Mouse (Mus musculus) neural tube, embryonic 13.5 days (tissue): ENCODE measurements around the gene Hdac4. TPM values are rescaled to one million over a fixed set of nuclear protein-coding genes. Genes with fewer than 3 reads are reported as not detected.

Source experiments
- ATAC-seq: fragments of 200-750 bp; cut with Nextera tagmentation; 2 replicates; pipeline ENCODE4 v1.8.0; 2017; ENCODE audit warnings: low read depth, mild to moderate bottlenecking, moderate TSS enrichment, moderate library complexity
- H3K27ac ChIP-seq: fragments of 300-500 bp; sonication (generic); replicated peaks from 2 replicates; pipeline ENCODE4 v1.5.1; 2015; ENCODE audit warnings: moderate library complexity, mild to moderate bottlenecking, inconsistent platforms
- H3K27me3 ChIP-seq: fragments of 300-500 bp; sonication (generic); 2 replicates; pipeline ENCODE4 v1.6.1; 2015; ENCODE audit warnings: mild to moderate bottlenecking, inconsistent platforms
- H3K36me3 ChIP-seq: fragments of 300-500 bp; sonication (generic); 2 replicates; pipeline ENCODE4 v1.6.1; 2015; ENCODE audit warnings: mild to moderate bottlenecking, inconsistent platforms
- H3K4me1 ChIP-seq: fragments of 300-500 bp; sonication (generic); replicated peaks from 2 replicates; pipeline ENCODE4 v1.6.1; 2015; ENCODE audit warnings: inconsistent platforms
- H3K4me2 ChIP-seq: fragments of 300-500 bp; sonication (generic); 2 replicates; pipeline ENCODE4 v1.6.1; 2015; ENCODE audit warnings: inconsistent platforms, mild to moderate bottlenecking, moderate library complexity
- H3K4me3 ChIP-seq: fragments of 300-500 bp; sonication (generic); 2 replicates; pipeline ENCODE4 v1.5.1; 2015; ENCODE audit warnings: mild to moderate bottlenecking, inconsistent platforms
- H3K9ac ChIP-seq: fragments of 300-500 bp; sonication (generic); 2 replicates; pipeline ENCODE4 v1.6.1; 2015; ENCODE audit warnings: moderate library complexity, mild to moderate bottlenecking, inconsistent platforms
- H3K9me3 ChIP-seq: fragments of 300-500 bp; sonication (generic); 2 replicates; pipeline ENCODE4 v1.6.1; 2016; ENCODE audit warnings: inconsistent platforms
- WGBS: fragments of 180-500 bp; shearing (Covaris S2); methylation state at CpG from one replicate; pipeline ENCODE4 v1.1.7; 2015; 5-methylcytosine and 5-hydroxymethylcytosine counted together
- polyA plus RNA-seq: library from polyadenylated mRNA; unstranded; fragments of >200 nt; fragmentation: Nextera tagmentation; extraction: Ambion mirVana; gene quantifications from 2 replicates; pipeline ENCODE4 v1.2.1, GENCODE M21; 2015

Gene Hdac4
- polyA plus RNA-seq, 1 experiment from 2014 or later, result 28.7 TPM

DNA sequence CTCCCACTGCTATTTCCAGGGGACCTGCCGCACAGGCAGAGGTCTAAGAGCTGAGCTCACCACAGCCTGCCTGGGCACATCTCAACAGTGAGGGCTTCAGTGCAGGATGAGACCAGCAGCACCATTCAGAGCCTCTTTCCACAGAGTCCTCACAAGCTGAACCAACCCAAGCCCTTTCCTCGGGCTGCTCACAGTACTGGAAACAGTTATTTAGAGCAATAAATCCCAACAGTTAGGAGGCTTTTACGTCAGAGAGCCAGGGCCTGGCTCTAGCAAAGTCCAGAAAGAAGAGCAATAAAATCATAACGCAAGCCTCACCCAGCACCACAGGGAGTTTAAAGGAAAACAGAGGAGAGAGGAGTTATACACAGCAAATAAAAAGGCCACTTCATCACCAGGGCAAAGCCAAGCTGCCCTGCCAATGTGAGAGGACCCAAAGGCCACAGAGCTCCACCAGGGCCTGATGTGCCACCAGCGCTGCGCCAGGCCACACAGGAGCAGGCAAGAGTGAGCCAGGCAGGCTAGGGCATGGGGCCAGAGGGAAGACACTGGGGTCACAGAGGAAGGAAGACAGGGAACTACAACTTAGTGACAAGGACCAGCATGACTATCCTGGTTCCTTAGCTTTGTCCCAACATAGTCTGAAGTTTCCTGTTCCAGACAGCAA is 50.5 kb downstream of the Hdac4 start:
- H3K36me3 ChIP-seq, result peaks cover 12% of the 10 kb centered on the region; the same call in 1 of the 2 replicates
- peaks cover 41% of the 10 kb centered on the region for H3K4me1 ChIP-seq
- H3K27ac ChIP-seq, result no peak overlapping the region
- WGBS, result 43% methylated on average over 6 of the region's 6 CpGs
- no peak for ATAC-seq
- no peaks in the 10 kb centered on the region for H3K9me3 ChIP-seq
- H3K9ac ChIP-seq, result no peak overlapping the region; the same call in 1 of the 2 replicates
- no peak overlapping the region for H3K4me2 ChIP-seq
- no peak overlapping the region for H3K4me3 ChIP-seq
- H3K27me3 ChIP-seq, result no peaks in the 10 kb centered on the region

DNA sequence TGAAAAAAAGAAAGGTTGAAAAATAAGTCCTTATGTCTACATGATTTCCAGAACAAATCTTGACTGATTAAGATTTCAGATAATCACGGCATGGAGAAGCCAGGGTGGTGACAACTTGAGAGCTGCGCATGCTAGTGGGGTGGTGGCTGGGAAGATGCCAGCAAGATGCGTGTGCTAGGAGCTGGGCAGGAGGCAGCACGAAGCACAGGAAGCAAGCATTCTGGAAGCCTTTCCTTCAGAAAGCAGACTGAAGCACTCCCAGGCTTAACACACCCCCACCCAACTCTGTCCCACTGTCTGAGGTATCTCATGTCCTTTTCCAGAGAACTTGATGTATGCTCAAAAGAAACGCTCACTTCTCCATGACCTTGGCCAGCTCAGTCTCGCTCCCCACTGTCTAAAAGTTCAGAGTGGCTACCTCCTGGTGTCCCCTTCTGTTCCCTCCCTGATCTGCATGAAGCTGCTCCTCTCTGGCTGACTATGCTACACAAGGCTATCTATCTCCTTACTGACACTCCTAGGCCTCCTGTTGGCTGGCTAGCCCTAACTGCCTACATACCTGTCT is 52.1 kb downstream of the Hdac4 start:
- peaks cover 41% of the 10 kb centered on the region for H3K4me1 ChIP-seq
- no peaks in the 10 kb centered on the region for H3K9me3 ChIP-seq
- H3K27me3 ChIP-seq, result no peaks in the 10 kb centered on the region
- ATAC-seq, result no peak
- no peak overlapping the region for H3K4me3 ChIP-seq
- 77% methylated on average over 6 of the region's 6 CpGs for WGBS
- no peak overlapping the region for H3K9ac ChIP-seq
- H3K4me2 ChIP-seq, result no peak overlapping the region
- no peak overlapping the region for H3K27ac ChIP-seq
- H3K36me3 ChIP-seq, result peaks cover 21% of the 10 kb centered on the region

DNA sequence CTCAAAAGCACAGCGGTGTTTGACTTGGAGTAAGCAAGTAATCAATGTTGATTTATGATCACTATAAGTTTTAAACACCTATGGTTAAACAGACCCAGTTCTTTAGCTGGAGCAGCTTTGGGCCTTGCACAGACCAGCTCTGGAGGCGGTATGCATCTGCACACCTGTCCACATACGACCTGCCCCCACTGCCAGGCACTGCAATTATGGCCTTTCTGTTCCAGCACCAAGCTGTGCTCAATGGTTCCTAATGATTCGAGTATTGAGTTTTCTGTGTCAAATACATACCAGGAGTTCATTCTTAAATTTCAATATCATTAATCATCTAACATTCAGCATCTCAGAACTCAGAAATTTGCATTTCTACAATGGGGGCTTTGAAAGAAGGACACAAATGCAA is 52.7 kb downstream of the Hdac4 start:
- no peak for ATAC-seq
- no peak overlapping the region for H3K27ac ChIP-seq
- H3K9ac ChIP-seq, result no peak overlapping the region
- no peaks in the 10 kb centered on the region for H3K27me3 ChIP-seq
- H3K36me3 ChIP-seq, result peaks cover 20% of the 10 kb centered on the region
- H3K9me3 ChIP-seq, result no peaks in the 10 kb centered on the region
- no peak overlapping the region for H3K4me2 ChIP-seq
- H3K4me3 ChIP-seq, result no peak overlapping the region
- 51% methylated on average over 4 of the region's 4 CpGs for WGBS
- H3K4me1 ChIP-seq, result peaks cover 41% of the 10 kb centered on the region

DNA sequence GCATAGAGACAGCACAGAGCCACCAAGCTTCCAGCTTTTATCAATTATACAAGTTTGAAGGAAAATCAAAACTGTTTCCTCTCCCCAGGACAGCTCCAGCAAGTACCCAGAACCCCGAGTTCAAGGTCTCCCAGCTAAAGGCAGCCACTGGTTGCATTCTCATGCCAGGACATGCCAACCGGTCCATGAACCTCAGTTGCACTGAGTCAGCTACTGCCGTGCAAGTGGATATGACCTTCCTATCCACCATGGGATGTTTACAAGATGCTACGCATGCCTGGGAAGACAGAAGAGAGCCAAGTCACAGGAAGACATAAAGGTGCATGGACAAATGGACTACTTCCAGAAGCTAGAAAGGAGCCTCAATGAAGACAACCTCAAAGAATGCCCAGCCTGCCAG is 56.5 kb downstream of the Hdac4 start:
- Histone ChIP-seq H3K36me3 (peaks cover 8% of the 10 kb centered on the region; the same call in 1 of the 2 replicates), H3K27me3 (no peaks in the 10 kb centered on the region), H3K9me3 (no peaks in the 10 kb centered on the region), H3K4me3 (no peak overlapping the region), H3K27ac (no peak overlapping the region), H3K4me2 (no peak overlapping the region), H3K4me1 (peaks cover 40% of the 10 kb centered on the region), H3K9ac (no peak overlapping the region)
- WGBS, result 93% methylated on average over 4 of the region's 4 CpGs
- no peak for ATAC-seq

DNA sequence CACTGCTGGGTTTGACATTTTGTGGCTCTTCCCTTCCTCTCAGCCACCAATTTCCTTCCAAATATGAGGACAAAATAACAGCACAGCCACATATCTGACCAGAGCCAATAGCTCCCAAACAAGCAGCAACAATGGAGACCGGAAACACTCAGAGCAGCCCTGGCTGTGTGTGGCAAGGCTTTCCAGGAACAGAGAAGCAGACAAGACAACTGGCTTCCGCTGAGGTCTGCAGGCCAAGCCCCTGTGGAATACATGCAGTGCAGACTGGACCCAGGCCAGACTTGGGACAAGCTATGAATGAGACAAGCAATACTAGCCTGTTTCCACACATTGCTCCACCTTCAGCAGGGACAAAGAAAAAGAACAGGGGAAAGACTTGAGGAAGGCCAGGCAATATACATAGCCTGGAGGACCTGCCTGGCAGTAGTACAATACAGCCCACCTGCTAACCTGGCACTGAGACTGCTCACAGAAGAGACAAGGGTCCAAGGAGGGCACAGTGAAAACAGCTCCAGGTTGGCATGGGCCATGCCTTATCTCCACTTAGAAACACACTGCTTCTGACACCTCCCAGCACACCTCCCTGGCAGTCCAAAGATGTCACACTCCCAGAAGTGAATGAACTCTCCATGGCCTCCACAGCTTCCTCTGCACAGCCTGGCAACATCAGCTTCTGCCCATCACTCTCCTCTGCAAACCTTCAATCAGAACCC is 58.2 kb downstream of the Hdac4 start:
- Histone ChIP-seq H3K27me3 (no peaks in the 10 kb centered on the region), H3K4me1 (peaks cover 26% of the 10 kb centered on the region), H3K4me3 (no peak overlapping the region), H3K9ac (no peak overlapping the region), H3K27ac (no peak overlapping the region), H3K4me2 (no peak overlapping the region), H3K9me3 (no peaks in the 10 kb centered on the region), H3K36me3 (peaks cover 8% of the 10 kb centered on the region; the same call in 1 of the 2 replicates)
- WGBS, result 81% methylated on average over 2 of the region's 2 CpGs
- ATAC-seq, result no peak

DNA sequence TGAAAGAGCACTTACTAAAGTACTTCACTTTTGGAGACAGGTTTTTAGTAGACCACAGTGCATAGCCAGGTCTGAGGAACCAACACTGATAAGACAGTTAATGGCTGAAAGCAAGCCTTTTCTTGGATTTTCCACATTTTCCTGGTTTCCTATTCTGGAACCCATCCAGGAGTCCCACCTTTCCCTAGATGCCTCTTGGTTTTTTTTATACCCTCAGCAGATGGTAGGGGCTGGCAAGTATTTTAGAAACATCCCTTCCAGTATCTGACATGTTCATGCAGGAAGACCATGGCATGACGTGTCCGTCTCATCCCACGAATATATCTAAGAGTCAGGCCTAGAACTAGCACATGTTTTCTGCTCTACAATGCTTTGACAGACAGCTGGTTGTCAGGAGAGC is 59.1 kb downstream of the Hdac4 start:
- ATAC-seq, result no peak
- Histone ChIP-seq H3K4me3 (no peak overlapping the region), H3K36me3 (peaks cover 8% of the 10 kb centered on the region; the same call in 1 of the 2 replicates), H3K27ac (no peak overlapping the region), H3K27me3 (no peaks in the 10 kb centered on the region), H3K9ac (no peak overlapping the region), H3K4me1 (peaks cover 27% of the 10 kb centered on the region), H3K9me3 (no peaks in the 10 kb centered on the region), H3K4me2 (no peak overlapping the region)
- WGBS, result 90% methylated on average over 3 of the region's 3 CpGs

DNA sequence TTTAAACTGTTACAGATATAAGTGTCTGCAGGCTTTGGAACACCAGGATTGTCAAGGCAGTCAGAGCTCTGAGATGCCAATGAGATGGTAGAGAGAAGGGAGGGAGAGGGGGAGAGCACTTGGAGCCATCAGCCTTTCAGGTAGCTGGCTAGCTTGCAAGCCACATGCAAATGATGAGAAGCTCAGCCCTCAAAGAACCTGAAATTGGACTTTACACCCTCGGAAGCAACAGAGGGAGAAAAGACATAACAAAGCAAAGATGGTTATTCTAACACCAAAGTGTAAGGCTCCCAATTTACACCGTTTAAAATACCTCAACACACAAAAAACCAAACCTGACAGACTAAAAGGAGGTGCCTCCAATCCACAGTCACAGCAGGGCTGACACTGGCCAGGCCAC is 63.3 kb downstream of the Hdac4 start:
- Histone ChIP-seq H3K27me3 (no peaks in the 10 kb centered on the region), H3K4me2 (no peak overlapping the region), H3K9ac (no peak overlapping the region), H3K4me1 (peaks cover 40% of the 10 kb centered on the region), H3K36me3 (no peaks in the 10 kb centered on the region), H3K27ac (no peak overlapping the region), H3K4me3 (no peak overlapping the region), H3K9me3 (no peaks in the 10 kb centered on the region)
- ATAC-seq, result no peak
- 57% methylated on average over 2 of the region's 2 CpGs for WGBS

DNA sequence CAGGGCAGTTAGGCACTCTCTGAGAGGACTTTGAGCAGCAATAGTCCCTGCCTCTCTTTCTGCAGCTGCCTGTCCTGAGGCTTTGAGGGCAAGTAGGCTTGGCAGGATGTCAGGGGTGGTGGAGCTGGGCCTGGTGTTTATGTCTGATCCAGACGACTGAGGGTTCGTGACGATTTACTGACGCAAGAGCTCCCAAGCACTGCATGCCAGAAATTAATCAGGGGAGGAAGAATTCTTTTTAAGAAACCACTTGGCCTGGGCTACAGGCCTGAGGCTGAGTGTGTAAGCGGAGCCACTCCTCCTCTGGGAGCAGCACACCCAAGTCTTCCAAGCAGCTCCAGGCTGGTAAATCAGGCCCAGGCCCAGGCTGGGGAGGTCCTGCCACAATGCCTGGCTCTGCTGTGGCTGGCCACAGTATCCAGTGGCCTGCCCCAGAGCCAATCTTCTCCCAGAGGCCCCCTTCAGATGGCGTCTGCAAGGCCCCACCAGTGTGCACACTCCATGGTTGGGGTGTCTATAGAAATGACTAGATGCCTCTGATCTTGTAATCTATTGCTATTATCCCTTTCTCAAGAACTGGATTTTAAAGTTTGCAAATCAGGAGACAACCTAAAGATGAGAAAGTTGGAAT is 64.9 kb downstream of the Hdac4 start:
- Histone ChIP-seq H3K4me2 (no peak overlapping the region), H3K9ac (no peak overlapping the region), H3K36me3 (no peaks in the 10 kb centered on the region), H3K4me3 (no peak overlapping the region), H3K27me3 (no peaks in the 10 kb centered on the region), H3K4me1 (peaks cover 24% of the 10 kb centered on the region), H3K27ac (peak overlapping the region; percentile 33), H3K9me3 (no peaks in the 10 kb centered on the region)
- peak; percentile 71 for ATAC-seq
- 48% methylated on average over 6 of the region's 6 CpGs for WGBS

DNA sequence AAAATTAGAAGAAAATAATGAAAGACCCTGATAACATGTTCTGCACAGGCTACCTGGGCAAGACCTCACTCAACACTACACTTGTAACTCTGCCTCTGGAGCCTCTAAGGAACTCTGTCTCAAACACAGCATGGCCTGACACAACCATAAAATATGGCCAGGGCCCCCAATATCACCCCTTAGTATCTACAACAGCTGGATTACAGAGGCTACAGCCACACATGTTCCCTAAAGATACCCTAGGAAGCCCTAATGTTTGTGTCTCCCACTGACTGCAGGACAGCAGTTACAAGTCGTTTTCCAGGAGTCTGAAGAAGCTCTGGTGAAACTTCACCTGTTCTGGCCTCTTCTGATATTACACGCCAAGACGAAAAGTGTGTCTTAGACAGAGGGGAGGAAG is 65.7 kb downstream of the Hdac4 start:
- 86% methylated on average over 3 of the region's 3 CpGs for WGBS
- Histone ChIP-seq H3K36me3 (no peaks in the 10 kb centered on the region), H3K9me3 (no peaks in the 10 kb centered on the region), H3K4me2 (no peak overlapping the region), H3K4me1 (peaks cover 24% of the 10 kb centered on the region), H3K27me3 (no peaks in the 10 kb centered on the region), H3K9ac (no peak overlapping the region), H3K4me3 (no peak overlapping the region), H3K27ac (no peak overlapping the region)
- ATAC-seq, result no peak

DNA sequence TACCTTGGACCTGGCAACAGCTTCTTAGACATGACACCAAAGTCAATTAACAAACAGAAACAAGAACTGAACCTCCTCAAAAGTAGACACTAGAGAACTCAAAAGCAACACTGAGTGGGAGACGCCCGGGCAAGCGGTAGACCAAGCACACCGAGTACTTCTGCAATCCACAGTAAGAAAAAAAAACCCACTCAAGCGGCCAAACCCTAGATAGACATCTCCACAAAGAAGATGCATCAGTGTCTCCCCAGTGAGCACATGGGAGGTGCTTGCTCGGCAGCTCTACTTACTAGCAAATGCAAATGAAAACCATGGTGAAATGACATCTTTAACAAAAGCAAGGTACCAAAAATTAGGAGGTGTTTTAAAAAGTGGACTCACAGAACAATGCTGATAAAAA is 67.7 kb downstream of the Hdac4 start:
- ATAC-seq, result no peak
- Histone ChIP-seq H3K9ac (no peak overlapping the region), H3K4me3 (no peak overlapping the region), H3K27me3 (no peaks in the 10 kb centered on the region), H3K36me3 (no peaks in the 10 kb centered on the region), H3K4me2 (no peak overlapping the region), H3K9me3 (no peaks in the 10 kb centered on the region), H3K4me1 (peaks cover 28% of the 10 kb centered on the region), H3K27ac (no peak overlapping the region)
- 92% methylated on average over 6 of the region's 6 CpGs for WGBS

DNA sequence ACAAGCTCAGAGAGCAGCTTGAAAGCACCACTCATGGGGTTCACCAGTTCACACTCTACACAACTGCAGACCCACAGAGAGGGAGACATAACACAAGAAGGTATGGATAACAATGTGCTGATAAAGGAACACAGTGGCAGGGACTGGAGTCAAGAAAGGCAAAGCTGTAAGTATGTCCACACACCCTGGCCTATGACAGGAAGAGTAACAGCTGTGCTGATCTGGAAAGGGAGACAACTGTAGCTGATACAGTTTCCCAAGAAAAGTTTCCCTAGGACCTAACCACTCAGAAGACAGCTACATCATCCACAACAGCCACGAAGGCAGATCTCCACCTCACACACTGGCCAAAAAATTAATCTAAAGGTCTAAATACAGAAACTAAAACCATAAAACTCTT is 68.1 kb downstream of the Hdac4 start:
- no peak overlapping the region for H3K27ac ChIP-seq
- no peaks in the 10 kb centered on the region for H3K27me3 ChIP-seq
- peaks cover 28% of the 10 kb centered on the region for H3K4me1 ChIP-seq
- no peaks in the 10 kb centered on the region for H3K36me3 ChIP-seq
- no peak overlapping the region for H3K4me3 ChIP-seq
- H3K9me3 ChIP-seq, result no peaks in the 10 kb centered on the region
- WGBS, result 85% methylated on average over 1 of the region's 1 CpGs
- no peak overlapping the region for H3K4me2 ChIP-seq
- no peak for ATAC-seq
- H3K9ac ChIP-seq, result no peak overlapping the region

DNA sequence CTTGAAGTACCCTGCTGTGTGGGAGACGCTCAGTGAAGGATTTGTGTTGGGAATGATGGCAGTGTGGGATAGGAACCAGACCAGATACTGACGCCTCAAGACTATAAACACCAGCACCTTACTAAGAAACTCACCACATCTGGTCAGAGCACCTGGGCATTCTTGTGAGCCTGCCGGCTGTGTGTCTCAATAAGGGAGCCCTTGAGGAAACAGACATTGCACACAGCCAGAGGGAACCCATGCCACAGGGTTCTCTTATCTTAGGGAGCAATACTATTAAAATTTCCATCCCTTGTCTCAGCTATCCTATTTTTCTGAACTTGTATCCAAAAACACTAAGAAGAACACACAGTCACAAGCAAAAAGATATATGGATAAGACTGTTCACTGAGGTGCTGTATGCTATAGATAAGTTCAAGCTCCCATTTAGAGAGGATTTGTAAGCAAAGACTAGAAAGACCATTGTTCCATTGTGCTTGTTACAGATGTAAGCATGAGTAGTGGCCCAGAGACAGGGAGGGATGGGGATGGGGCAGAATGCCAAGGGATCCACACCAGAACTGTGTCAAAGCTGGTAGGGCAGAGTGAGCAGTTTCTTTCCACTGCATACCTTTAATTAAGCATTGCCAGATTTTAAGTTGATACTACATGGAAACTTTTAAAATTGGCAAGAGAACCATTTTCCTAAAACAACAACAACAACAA is 70.8 kb downstream of the Hdac4 start:
- ATAC-seq, result no peak
- 82% methylated on average over 3 of the region's 3 CpGs for WGBS

More for the DNA sequence above, 70.8 kb downstream of the Hdac4 start:
- no peak overlapping the region for H3K27ac ChIP-seq
- no peaks in the 10 kb centered on the region for H3K27me3 ChIP-seq
- no peak overlapping the region for H3K4me2 ChIP-seq
- no peaks in the 10 kb centered on the region for H3K36me3 ChIP-seq
- H3K4me3 ChIP-seq, result no peak overlapping the region
- H3K9ac ChIP-seq, result no peak overlapping the region
- no peaks in the 10 kb centered on the region for H3K9me3 ChIP-seq
- H3K4me1 ChIP-seq, result peaks cover 6% of the 10 kb centered on the region; the same call in 1 of the 2 replicates
